Mouse (Mus musculus) CD4-positive, CD25-positive, alpha-beta regulatory T cell, adult 2 months (primary cell): ENCODE measurements around the gene Pacs1.
"Not testable (repeated sequence)": the region's sequence is repeated elsewhere in the genome, so short reads cannot be mapped to it uniquely, and the experiment has no call there.

Experiments used
- DNase-seq: peaks from one replicate; pipeline ENCODE4 v3.0.0-alpha.2; 2012; ENCODE audit warnings: low read depth, low spot score

Gene Pacs1

GRCm38 (mm10) chr19:5268017-5268416 is 4.9 kb downstream of the Pacs1 start:
- no peak for DNase-seq

GRCm38 (mm10) chr19:5267015-5267414 is 5.9 kb downstream of the Pacs1 start:
- DNase-seq = no peak

- peak; percentile 81 for DNase-seq
Measured at GRCm38 (mm10) chr19:5257140-5257539, 15.8 kb downstream of the Pacs1 start.

- DNase-seq = not testable (repeated sequence)
Measured at GRCm38 (mm10) chr19:5236981-5237380, 35.9 kb downstream of the Pacs1 start.

- DNase-seq = no peak
Measured at GRCm38 (mm10) chr19:5232696-5233095, 40.2 kb downstream of the Pacs1 start.

GRCm38 (mm10) chr19:5230110-5230509 is 42.8 kb downstream of the Pacs1 start:
- DNase-seq = no peak

GRCm38 (mm10) chr19:5224624-5225023 is 48.3 kb downstream of the Pacs1 start:
- DNase-seq = no peak

GRCm38 (mm10) chr19:5224077-5224476 is 48.8 kb downstream of the Pacs1 start:
- DNase-seq = no peak

GRCm38 (mm10) chr19:5221926-5222325 is 51.0 kb downstream of the Pacs1 start:
- DNase-seq = no peak

GRCm38 (mm10) chr19:5221219-5221723 is 51.6 kb downstream of the Pacs1 start:
- not testable (repeated sequence) for DNase-seq

GRCm38 (mm10) chr19:5220389-5220788 is 52.5 kb downstream of the Pacs1 start:
- DNase-seq = no peak

- no peak for DNase-seq
Measured at GRCm38 (mm10) chr19:5201691-5202090, 71.2 kb downstream of the Pacs1 start.

GRCm38 (mm10) chr19:5200617-5201016 is 72.3 kb downstream of the Pacs1 start:
- peak; percentile 48 for DNase-seq

GRCm38 (mm10) chr19:5198553-5198952 is 74.4 kb downstream of the Pacs1 start:
- DNase-seq = no peak

- DNase-seq = peak; percentile 88
Measured at GRCm38 (mm10) chr19:5195417-5196035, 77.4 kb downstream of the Pacs1 start.

GRCm38 (mm10) chr19:5192397-5192796 is 80.5 kb downstream of the Pacs1 start:
- DNase-seq = no peak

- DNase-seq = no peak
Measured at GRCm38 (mm10) chr19:5187439-5187838, 85.5 kb downstream of the Pacs1 start.

- DNase-seq = no peak
Measured at GRCm38 (mm10) chr19:5181926-5182325, 91.0 kb downstream of the Pacs1 start.

- no peak for DNase-seq
Measured at GRCm38 (mm10) chr19:5178631-5179030, 94.3 kb downstream of the Pacs1 start.

- DNase-seq = no peak
Measured at GRCm38 (mm10) chr19:5170430-5170829, 102.5 kb downstream of the Pacs1 start.

- DNase-seq = no peak
Measured at GRCm38 (mm10) chr19:5167477-5167876, 105.4 kb downstream of the Pacs1 start.

- peak; percentile 59 for DNase-seq
Measured at GRCm38 (mm10) chr19:5164380-5164779, 108.5 kb downstream of the Pacs1 start.

GRCm38 (mm10) chr19:5161913-5162312 is 111.0 kb downstream of the Pacs1 start:
- no peak for DNase-seq

GRCm38 (mm10) chr19:5152261-5152660 is 120.7 kb downstream of the Pacs1 start:
- no peak for DNase-seq
